Mouse (Mus musculus): ENCODE data around the gene Snx18.

The Snx18 gene

DNA sequence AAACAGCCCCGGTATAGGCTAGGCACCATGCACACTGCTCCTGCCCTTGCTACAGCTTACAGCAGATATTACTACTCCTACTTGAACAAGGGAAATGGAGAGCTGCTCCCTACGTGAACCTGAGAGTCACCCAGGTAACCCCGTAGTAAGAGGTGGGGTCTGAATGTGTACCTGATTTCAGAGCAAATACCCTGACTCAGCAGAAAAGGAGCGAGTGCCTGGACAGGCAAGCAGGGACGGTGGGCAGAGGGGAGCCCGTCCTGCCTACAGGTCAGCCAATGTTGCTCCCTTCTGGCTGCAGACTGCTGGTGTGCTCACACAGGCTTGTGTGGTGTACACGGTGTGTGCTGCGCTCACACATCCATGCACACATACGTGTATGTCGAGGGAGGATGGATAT is 20.7 kb downstream of the Snx18 start:
- DNase-seq (ENCODE audit: low spot score in 2 of 2): no peak

DNA sequence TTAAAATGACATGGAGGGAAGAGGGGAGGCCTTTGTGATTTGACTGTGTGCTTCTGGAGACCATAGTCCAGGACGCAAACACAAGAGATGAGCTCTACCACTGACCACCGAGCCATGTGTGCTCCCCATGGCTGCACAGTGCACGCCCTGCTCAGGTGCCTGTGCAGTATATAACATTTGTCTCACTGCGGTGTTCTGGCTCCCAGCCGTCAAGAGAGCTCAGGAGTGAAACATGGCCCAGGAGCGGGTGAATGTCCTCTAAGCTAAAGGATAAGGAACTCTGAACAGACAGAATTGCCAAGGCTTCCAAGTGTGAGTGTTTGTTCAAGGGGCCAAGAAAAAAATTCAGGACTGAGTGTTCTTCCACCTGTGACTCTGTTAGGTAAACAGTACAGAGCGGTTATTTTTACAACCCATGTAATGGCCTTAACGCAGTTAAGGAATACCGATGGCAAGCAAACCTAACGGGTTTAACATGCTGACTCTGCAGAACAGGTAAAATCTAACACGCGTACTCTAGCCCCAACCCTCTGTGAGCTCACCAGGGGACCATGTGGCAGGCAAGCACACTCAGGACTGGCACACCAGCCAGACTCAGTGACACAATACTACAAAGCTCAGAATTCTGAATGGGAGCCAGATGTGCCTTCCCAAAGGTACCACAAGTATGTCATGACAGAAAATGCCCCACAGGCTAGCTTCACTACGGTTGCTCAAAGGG is 21.4 kb downstream of the Snx18 start:
- no peak for DNase-seq (ENCODE audit: low spot score in 2 of 2)

DNA sequence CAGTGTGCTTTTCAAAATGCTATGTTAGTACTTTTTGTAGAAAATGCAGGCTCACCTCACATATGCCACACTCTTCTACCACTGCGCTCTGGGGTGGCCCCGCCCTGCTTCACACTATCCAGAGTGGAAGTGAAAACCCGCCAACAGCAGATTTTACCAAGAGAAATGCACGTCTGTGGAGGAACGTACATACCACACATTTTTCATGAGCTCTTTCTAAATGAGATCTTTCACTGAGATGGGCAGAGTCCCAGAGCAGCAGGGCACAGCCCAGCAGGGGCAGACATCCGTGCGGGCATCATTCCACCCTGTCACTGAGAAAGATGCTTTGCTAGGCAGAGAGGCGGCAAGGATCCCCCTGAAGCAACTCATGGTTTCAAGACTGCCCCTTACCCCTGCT is 22.4 kb downstream of the Snx18 start:
- DNase-seq (ENCODE audit: low spot score in 2 of 2): no peak

DNA sequence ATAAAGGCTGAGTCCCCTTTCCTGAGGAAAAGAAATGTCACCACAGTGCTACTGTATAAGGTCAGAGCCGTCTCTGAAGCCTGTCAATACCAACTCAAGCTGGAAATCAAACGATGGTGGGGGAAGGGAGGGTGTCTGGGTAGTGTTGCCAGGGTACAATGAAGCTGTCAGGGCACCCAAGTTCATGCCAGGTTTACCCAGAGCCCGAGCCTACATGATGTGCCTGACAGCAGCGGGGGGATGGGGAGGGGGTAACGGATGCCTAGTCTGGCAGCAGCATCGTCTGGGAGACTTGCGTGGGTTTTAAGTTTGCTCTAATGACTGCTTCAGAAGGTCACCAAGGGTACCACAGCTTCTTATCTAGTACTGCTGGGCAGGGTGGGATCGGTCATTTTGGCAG is 23.1 kb downstream of the Snx18 start:
- DNase-seq (ENCODE audit: low spot score in 2 of 2): no peak

DNA sequence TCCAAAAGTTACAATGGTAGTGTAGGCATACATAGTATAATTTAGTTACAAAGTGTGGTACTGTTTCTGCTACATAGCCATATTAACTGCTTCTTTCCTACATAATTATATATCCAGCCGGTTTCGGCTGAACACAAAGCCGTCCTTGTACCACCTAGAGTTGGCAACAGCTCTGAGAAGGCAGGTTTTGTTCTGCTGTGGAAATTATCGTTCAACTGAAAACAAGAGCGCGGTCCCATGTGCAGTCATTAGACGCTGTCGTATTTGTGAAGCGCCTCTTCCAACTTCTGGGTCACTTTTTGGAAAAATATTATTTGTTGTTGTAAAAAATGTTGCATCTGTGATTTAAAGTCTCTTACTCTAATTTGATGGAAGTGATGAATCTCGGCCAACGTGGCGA is 24.0 kb downstream of the Snx18 start:
- no peak for DNase-seq (ENCODE audit: low spot score in 2 of 2)

DNA sequence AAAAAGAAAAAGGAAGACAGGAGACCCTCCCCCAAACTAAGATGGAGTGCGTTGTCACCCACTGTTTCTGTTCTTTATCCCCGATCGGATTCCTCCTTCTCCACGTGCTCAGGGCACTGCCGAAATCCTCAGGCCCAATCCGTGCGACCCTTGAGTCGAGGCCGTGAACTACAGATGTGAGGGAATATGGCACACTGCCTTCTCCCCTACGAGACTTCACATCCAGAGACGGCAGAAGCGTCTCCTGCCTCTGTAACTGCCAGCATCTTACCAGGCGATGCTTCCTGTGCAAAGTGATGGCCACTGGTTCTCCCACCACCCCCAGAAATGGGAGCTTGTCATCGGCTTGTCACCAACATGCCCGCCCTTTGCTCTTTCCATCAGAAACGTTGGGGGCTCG is 24.7 kb downstream of the Snx18 start:
- no peak for DNase-seq (ENCODE audit: low spot score in 2 of 2)

DNA sequence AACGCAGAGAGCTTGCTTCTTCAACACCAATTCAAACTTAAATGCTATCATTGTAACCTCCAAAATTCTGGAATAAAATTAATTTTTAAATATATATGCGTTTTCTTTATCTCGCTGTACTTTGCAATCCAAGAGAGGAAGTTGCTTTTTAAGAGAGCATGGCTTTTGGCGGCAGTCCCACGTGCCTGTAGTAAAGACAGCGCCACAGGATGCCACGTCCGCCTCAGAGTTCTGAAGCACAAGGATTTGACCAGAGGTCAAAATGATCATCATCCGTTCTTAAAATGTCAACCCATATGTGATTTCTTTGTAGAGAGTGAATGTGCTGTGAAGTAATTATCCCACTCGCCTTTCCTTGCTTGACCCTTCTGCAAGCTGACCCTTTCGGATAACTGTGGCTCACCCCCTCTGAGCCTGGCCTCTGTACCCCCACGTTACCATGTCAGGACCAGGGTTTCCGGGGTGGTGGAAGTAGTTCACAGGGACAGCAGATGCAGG is 25.6 kb downstream of the Snx18 start:
- DNase-seq (ENCODE audit: low spot score in 2 of 2): no peak

DNA sequence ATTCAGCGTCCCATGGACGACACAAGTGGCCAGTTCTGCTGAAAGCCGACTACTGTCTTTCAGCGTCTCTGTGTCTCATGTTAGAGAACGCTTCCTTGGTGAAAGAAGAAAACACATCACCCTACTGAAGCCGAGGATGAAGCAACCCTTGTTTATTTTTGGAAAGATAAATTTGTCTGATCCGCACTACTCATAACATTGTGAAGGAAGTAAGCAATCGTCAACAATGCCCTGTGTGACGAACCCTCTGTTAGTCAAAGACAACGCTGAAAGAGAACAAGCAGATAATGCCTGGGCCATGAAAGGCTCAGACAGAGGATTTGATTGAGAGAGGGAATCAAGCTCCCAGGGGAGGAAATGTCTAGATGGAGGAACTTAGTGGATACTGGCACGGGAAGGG is 27.0 kb downstream of the Snx18 start:
- DNase-seq (ENCODE audit: low spot score in 2 of 2): no peak

DNA sequence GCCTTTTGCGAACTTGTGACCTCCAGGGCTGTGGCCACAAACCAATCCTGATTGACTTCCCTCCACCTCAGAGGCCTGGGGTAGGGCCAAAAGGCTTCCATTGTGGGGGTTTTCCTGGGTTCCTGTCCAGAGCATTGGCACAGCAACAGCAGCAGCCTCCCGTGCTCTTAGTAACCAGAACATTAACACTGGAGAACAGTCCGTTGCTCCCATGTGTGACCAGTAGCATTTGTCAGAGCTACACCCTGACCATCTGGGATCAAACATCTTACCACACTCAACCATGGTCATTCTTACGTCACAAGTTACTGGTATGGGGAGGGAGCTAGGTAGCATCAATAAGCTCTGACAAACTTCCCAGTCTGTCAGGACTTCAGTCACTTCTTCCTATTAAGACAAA is 28.1 kb downstream of the Snx18 start:
- DNase-seq (ENCODE audit: low spot score in 2 of 2): no peak

DNA sequence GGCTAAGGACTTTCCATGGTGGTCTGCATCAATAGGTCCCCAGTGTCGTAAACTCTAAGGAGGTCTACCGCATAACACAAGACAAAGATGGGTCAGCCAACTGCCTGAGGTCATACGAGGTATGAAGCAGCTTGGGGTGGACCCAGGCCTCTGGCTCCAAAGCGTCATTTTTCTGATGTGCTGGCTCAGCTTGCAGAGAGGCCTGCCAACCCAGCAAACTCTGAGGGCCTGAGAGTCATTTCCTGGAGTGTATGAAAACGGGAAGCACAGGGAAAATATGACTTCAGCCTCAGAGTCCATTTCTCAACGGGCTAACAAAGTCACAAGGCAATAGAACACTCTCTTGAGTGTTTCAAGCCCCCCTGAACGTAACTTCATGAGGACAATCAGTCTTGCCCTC is 28.9 kb downstream of the Snx18 start:
- peak in 1 of 2 experiments; percentile 54 for DNase-seq (ENCODE audit: low spot score in 2 of 2)

DNA sequence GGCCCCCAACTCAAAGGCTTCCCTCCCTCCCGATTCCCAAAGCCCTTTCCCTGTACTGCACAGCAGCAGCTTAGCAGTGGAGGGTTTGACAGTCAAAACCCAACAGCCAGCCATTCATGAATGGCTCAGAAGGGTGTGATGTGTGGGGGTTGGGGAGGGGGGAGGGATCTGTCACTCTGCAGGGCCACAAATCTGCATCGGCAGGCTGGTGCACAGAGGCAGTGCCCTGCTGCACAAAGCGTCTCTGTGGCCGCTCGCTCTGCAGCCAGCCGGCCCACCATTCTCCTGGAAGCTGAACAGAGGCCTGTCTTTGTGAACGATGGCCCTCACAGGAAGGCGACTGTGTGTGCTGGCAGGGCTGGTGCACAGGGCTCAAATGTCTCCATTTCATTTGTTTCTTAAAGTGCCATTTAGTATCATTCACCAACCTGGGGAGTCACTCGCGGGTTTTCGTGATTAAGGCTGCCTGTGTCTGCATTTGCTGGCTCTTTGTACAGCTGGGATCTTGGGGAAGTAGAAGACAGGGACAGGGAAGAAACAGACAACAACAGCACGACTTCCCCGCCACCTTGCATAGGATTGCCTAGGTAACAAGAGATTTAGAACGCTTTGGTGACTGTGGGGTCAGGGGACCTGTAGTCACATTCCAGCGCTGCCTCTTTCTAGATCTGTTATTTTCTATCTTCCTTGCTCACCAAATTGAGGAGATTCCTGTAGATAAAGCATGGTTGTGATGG is 31.0 kb downstream of the Snx18 start:
- no peak for DNase-seq (ENCODE audit: low spot score in 2 of 2)

DNA sequence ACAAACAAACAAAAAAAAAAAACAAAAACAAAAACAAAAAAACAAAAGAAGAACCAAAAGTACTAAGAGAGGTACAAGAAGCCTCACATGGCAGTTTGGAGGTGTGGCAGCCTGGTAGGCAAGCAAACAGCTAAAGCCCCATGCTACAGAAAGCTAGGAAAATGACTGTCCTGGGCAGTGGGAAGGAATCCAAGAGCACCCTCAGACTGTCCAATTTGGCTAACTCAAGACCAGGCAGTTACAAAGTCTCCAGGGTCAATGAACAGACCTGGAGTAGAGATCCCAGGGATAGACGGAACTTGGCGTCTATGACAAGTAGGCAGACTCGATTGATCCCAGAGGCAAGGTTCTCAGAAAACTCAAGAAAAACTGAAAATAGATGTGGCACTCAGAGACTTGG is 32.8 kb downstream of the Snx18 start:
- no peak for DNase-seq (ENCODE audit: low spot score in 2 of 2)

DNA sequence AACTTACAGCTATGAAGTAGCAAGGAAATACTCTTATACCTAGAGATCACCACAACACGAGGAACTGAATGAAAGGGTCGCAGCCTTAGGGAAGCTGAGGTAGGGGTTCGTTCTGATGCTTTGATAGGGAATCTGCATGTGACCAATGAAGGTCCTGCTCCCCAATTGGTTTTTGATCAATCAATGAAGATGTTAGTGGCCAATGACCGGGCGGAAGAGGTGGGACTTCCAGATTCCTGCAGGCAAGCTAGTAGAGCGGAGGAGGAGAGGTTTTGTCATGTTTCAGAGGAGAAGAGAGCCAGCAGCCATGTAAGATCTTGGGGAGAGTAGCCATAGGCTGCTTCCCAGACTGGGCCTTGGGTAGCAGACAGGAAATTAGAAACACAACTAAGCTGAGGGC is 33.9 kb downstream of the Snx18 start:
- DNase-seq (ENCODE audit: low spot score in 2 of 2): no peak

DNA sequence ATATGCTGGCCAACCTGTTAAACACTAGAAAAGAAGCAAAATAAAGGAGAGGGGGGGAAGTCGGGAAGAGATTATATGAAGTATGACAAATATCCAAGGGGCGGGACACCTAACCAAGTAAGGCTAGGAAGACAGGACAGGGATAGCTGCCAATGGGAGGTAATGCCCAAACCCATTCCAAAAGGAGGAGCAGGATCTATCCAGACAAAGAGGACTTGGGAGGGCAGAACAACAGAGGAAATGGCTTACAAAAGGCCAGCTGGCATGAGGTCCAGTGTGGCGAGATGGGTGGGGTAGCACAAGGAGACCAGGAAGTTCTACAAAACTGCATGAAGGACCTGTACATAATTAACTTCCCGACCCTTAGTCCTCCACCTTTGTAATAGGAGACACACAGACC is 34.8 kb downstream of the Snx18 start:
- no peak for DNase-seq (ENCODE audit: low spot score in 2 of 2)

DNA sequence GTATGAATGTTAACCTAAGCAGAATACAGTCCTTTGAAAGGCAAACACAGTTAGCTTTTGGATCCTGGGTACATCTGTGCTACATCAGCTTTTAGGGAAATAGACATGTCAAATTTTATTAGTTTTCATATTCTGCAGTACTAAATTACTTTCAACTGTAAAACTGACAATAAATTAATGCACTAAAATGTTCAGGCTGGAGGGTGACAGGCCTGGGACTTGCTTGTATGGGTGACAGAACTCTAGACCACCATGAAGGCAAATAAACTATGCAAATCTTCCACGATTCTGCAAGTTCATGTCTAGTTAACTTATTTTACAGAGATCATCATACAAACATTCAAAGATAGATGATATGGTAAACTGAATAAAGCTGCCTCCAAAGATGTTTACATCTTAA is 36.3 kb downstream of the Snx18 start:
- no peak for DNase-seq (ENCODE audit: low spot score in 2 of 2)

DNA sequence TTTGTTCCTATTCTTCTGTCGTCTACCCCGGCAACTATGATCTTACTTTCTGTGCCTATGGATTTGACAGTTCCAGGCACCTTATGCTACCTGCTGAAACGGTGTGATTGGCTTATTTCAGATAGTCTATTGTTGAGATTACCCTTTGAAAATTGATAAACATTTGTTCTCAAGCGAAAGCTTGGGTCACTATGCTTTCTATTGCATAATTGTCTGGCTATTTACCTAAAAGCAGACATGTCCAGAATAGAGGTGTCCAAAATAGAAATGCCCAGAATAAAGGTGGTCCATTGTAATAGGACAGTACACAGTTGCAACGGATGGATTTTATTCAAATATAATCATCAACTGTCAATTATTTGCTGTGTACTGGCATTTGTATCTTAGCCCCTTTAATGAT is 36.9 kb downstream of the Snx18 start:
- DNase-seq (ENCODE audit: low spot score in 2 of 2): no peak

DNA sequence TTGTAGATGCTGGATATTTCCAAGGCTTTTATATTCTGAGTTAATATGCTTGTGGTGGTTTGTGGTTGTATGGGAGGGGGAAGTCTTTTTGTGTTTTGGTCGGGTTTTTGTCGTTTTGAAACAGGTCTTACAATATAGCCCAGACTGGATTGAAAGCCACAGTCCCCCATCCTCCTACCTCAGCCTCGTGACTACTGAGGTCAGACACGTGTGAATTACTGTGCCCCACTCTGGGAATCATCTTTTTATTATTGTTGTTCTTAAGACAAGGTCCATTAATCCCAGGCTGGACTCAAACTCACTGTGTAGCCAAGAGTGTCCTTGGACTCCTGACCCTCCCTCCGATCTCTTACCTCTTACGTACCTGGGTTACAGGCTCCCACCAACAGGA is 38.0 kb downstream of the Snx18 start:
- no peak for DNase-seq (ENCODE audit: low spot score in 2 of 2)

DNA sequence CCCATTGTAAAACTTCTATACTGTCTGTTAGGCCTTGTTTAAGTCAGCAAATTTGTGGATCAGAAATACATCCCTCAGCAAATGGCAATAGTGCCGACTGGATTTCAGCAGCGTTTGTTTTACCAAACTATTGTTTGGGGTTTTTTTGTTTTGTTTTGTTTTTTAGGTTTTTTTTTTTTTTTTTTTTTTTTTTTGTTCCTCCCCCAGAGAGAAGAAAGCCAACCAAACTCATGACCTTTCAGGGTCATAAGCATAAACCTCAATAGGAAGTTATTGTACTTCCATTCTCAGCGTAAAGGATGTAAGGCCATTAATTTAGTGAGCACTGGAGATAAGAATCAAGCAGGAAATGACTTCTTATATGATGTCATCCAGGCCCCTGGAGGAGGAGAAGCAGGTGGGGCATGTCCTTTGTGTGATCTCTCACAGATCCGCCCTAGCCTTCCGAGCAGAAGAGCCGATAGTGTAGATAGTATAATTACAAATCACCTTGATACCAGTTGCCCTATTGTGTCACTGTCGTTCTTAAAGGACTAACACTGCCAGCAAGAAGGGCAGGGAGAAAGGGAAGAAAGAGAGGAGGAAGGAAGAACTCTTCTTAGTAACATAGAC is 38.5 kb downstream of the Snx18 start:
- no peak for DNase-seq (ENCODE audit: low spot score in 2 of 2)

DNA sequence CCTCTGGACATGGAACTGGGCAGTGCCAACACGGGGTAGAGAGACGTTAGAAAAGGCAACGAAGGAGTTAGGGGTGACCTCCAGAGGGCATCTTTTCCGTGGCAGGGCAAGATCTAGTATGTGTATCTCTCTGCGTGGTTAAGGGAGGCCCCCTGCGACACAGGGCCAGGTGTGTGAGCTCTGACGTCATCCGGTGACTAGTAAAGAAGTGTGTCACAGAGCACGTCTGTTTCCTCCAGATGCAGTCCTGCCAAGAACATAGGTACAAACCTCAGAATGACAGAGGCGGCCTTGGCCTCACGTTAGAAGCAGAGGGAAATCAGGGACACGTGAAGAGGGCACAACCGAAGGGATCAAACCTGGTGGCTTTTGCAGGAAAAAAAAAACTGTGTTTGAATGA is 44.1 kb downstream of the Snx18 start:
- no peak for DNase-seq (ENCODE audit: low spot score in 2 of 2)

DNA sequence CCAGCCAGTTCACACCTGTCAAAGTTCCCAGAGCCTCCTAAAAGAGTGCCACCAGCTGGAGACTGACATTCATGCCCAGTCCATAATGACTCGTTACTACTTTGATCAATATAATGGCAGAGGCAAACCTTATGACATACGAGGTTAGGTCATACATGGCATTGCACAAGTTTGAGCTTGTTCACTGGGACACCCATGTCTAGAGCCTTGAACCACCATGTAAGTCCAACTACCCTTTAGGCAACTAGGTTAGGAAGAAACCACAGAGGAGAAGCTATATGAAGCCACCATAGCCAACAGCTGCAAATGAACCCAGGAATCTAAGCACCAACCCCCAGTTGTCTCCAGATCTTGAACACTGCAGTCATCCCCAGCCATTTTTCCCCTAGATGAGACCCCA is 45.0 kb downstream of the Snx18 start:
- DNase-seq (ENCODE audit: low spot score in 2 of 2): no peak

DNA sequence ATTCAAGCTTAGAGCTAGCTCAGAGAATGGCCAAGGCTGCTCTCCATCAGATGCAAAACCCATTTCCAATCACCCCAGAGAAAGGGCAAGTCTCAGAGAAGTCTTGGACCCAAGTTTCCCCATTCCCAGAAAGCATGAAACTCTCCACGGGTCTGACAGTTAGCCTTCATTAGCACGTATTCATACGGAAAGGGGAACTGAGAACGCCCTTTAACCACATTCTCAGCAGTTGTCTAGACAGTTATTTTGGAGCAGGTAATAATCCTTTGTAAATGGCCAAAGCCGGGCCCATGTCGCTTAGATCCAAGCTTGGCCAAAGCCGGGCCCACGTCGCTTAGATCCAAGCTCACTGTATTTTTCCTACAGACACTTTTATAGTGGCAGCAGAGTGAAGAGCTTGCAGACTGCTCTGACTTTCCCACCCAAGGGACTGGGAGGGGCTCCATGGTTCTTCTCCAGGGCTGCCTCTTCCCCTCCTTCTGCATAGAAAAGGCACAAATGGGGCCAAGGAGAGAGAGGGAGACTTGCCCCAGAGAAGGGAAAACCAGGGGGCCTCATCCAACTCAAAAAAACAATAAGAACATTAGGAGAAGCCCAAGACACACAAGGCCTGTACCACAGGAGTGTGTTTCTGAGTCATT is 46.2 kb downstream of the Snx18 start:
- peak in 1 of 2 experiments; percentile 39 for DNase-seq (ENCODE audit: low spot score in 2 of 2)

DNA sequence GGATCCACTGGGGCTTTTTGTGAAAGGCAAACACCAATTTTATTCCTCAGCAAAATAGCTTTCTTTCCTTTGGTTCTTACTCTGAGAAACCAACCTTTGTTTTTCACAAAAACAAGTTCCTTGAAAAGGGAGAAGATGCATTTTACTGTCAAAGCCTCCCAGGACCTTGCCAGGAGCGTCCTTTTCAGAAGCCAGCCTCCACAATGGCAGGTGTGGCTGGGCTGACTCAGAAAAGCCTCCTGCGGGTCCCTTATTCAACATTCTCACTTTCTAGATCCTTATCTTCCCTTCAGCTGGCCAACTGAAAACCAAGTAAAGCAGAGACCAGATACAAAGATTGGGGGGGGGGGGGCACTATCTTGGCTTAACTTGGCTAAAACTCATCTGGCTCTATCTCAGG is 48.8 kb downstream of the Snx18 start:
- DNase-seq (ENCODE audit: low spot score in 2 of 2): no peak

DNA sequence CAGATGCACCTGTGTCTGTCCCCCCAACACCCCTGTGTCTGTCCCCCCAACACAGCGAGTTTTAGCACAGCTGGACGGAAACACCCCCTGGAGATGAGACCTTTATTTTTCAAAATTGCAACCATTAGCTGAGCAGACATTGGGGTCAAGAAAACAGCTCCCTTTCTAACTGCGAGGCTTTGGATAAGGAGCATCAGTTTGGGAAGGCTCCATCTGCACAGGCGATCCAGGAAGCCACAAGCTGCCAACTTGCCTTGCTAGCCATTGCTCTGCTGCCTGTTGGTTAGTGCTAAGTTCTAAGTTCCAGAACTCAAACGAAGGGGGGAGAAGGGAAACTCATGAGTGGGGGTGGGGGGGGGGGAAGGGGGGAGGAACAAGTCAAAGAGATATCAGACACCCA is 51.4 kb downstream of the Snx18 start:
- no peak for DNase-seq (ENCODE audit: low spot score in 2 of 2)

Measured in urinary bladder, postnatal 36 days (tissue).